Mouse (Mus musculus): ENCODE results near the gene Lgals2. TPM values are rescaled to one million over a fixed set of nuclear protein-coding genes. Genes with fewer than 3 reads are reported as not detected.

The Lgals2 gene
- 1.3 TPM for polyA plus RNA-seq (2012; fragmentation: generic; extraction: Trizol)
- long read RNA-seq, experiment 1, partial matches to known transcripts: 0 of 3 reads
- long read RNA-seq, experiment 1, other reads (novel, unspliced or antisense): 3 of 3 reads
- long read RNA-seq, experiment 2: 0 reads

DNA sequence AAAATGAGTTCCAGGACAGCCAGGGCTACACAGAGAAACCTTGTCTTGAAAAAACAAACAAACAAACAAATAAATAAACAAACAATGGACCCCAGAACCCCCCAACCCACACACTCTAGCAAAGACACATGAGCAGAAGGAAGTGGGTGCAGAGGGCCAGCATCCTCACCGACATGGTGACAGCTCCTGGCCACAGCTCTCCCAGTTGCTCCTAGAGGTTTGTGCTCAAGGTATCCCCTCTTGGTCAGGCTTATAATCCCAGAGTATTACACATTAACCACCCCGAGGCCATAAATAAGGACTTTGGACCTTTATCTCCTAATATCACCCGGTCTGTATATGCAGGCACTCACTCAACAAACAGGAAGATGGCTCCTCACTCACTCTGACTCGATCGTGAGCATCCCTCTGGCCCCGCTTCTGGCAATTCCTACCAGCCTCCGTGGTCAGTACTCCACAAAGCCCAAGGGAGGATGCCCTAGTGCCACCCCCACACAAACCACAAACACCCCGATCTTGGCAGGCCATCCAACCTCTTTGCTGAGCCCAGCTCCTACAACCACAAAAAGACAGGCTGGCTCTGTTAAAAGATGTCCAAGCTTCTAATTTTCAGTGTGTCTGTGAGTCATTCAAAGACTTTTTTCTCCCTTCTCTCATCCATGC, at the start of gene Lgals2:
Gene Lgals2, minus strand, starts transcription at position 227 of the 663 bp plus-strand sequence.
- H3K36me3 ChIP-seq (ENCODE audit: control insufficient read depth, insufficient read depth): no peaks in the 10 kb centered on the region
- H3ac ChIP-seq (ENCODE audit: control insufficient read depth, insufficient read length, low read depth): peak within 1 kb of the TSS; percentile 31
- H3K27me3 ChIP-seq (ENCODE audit: control insufficient read depth, insufficient read depth, insufficient read length): no peaks in the 10 kb centered on the region
- H3K4me3 ChIP-seq (ENCODE audit: insufficient read depth, poor library complexity, severe bottlenecking): no peak within 1 kb of the TSS
- TF ChIP-seq MAX (IDR thresholded peaks at IDR 0.05) (peak; percentile 19), CEBPB (IDR thresholded peaks at IDR 0.05; ENCODE audit: low read depth) (no peak), FOSL1 (IDR thresholded peaks at IDR 0.05; ENCODE audit: insufficient read depth, low read length, poor library complexity, severe bottlenecking) (peak; percentile 22), CTCF (IDR thresholded peaks at IDR 0.05; ENCODE audit: control insufficient read depth, insufficient read depth, insufficient read length) (no peak), MYOG (IDR thresholded peaks at IDR 0.05; ENCODE audit: control insufficient read depth, extremely low read depth, insufficient read length) (no peak), MYOD1 (IDR thresholded peaks at IDR 0.05; ENCODE audit: control insufficient read depth, insufficient read length, low read depth) (peak; percentile 21), USF1 (IDR thresholded peaks at IDR 0.05; ENCODE audit: low read depth) (no peak)
- no peaks in the 10 kb centered on the region for H3K79me3 ChIP-seq (ENCODE audit: low read depth)
- H3K79me2 ChIP-seq (ENCODE audit: control insufficient read depth, insufficient read depth): no peaks in the 10 kb centered on the region

DNA sequence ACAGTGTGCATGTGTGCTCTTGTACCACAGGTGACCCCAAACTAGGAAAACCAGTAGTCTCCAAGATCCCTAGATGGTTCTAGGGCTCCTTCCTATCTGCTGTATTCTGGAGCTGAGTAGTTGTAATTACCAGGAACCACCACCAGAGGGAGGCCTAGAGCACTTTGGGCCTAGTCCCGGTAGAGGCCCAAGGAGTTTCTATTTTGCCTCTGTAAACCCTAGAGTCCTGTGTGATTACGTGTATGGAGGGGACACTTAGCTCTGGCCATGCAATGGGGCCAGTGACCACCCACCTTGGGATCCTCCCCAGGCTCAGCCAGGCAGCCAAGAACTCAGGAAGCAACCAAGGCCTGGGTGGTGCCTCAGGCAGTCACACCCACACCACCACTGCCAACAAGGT, 47.9 kb upstream of the Lgals2 start:
- no peaks in the 10 kb centered on the region for H3K27me3 ChIP-seq (ENCODE audit: control insufficient read depth, insufficient read depth, insufficient read length)
- peak overlapping the region; percentile 60 for H3ac ChIP-seq (ENCODE audit: control insufficient read depth, insufficient read length, low read depth)
- H3K36me3 ChIP-seq (ENCODE audit: control insufficient read depth, insufficient read depth): peaks cover 22% of the 10 kb centered on the region

DNA sequence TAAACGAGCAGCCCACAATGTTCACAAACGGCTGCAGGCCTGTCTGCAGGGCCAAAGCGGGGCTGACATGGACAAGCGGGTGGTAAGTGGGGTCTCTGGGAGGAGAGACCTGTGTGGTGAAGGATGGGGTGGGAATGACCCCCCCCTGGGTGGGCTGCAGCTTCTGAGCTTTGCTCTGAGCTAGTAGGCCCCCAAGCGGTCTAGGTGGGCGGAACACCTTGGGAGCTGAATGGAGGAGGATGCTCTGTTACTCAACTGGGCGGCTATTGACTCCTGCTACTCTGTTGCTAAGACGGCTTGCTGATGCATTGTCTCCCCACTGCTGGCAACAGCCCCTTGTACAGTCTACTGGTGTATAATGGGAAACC, 46.1 kb upstream of the Lgals2 start:
- Histone ChIP-seq H3K79me3 (ENCODE audit: low read depth) (no peaks in the 10 kb centered on the region), H3K27me3 (ENCODE audit: control insufficient read depth, insufficient read depth, insufficient read length) (no peaks in the 10 kb centered on the region), H3K36me3 (ENCODE audit: control insufficient read depth, insufficient read depth) (peaks cover 17% of the 10 kb centered on the region), H3K4me3 (ENCODE audit: insufficient read depth, poor library complexity, severe bottlenecking) (no peak overlapping the region), H3ac (ENCODE audit: control insufficient read depth, insufficient read length, low read depth) (no peak overlapping the region), H3K79me2 (ENCODE audit: control insufficient read depth, insufficient read depth) (no peaks in the 10 kb centered on the region)
- TF ChIP-seq MAX (IDR thresholded peaks at IDR 0.05) (no peak), CTCF (IDR thresholded peaks at IDR 0.05; ENCODE audit: control insufficient read depth, insufficient read depth, insufficient read length) (no peak), MYOD1 (IDR thresholded peaks at IDR 0.05; ENCODE audit: control insufficient read depth, insufficient read length, low read depth) (no peak), USF1 (IDR thresholded peaks at IDR 0.05; ENCODE audit: low read depth) (no peak), FOSL1 (IDR thresholded peaks at IDR 0.05; ENCODE audit: insufficient read depth, low read length, poor library complexity, severe bottlenecking) (no peak), CEBPB (IDR thresholded peaks at IDR 0.05; ENCODE audit: low read depth) (no peak), MYOG (IDR thresholded peaks at IDR 0.05; ENCODE audit: control insufficient read depth, extremely low read depth, insufficient read length) (no peak)

More for the DNA sequence above, 47.9 kb upstream of the Lgals2 start:
- TF ChIP-seq CEBPB (IDR thresholded peaks at IDR 0.05; ENCODE audit: low read depth) (no peak), CTCF (IDR thresholded peaks at IDR 0.05; ENCODE audit: control insufficient read depth, insufficient read depth, insufficient read length) (peak; percentile 50), USF1 (IDR thresholded peaks at IDR 0.05; ENCODE audit: low read depth) (no peak), MAX (IDR thresholded peaks at IDR 0.05) (no peak)
- no peaks in the 10 kb centered on the region for H3K79me2 ChIP-seq (ENCODE audit: control insufficient read depth, insufficient read depth)
- H3K4me3 ChIP-seq (ENCODE audit: insufficient read depth, poor library complexity, severe bottlenecking): no peak overlapping the region
- H3K79me3 ChIP-seq (ENCODE audit: low read depth): no peaks in the 10 kb centered on the region

DNA sequence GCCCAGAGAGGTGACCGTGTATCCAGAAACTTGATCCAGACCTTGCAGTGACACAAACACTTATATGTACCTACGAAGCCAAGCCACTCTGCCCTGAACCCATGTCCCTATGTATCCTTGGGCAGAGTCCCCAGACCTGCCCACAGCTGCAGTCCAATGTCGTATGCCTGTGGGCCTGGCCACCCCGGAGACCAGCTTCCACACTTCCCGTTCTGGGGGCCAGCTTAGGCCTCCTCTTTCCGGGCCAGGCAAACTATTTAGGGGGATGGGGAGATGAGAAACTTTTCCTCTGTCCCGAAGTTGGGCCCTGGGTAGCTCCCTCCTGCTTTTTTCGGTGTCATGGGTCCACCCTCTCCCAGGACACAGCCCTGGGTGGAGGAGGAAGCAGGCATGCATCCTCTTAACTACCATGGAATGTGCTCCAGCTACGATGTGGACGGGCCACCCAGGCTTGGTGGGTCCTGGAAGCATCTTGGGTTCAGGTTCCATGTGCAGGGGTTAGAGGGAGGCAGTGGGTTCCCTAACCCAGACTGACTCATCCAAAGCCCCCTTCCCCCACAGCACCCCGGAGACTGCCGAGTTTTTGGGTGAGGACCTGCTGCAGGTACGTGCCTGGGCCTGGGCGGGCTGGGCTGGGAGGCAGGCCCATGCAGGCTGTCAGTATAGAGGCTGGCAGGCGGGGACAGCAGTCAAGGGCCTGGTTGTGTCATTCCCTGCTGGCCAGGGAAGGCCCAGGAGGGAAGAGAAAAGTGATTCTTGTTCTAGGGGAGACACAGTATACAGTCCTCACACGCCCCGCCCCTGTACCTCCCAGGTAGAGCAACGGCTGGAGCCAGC, 45.5 kb upstream of the Lgals2 start:
- no peaks in the 10 kb centered on the region for H3K79me3 ChIP-seq (ENCODE audit: low read depth)
- H3K4me3 ChIP-seq (ENCODE audit: insufficient read depth, poor library complexity, severe bottlenecking): peak overlapping the region; percentile 65
- H3K79me2 ChIP-seq (ENCODE audit: control insufficient read depth, insufficient read depth): no peaks in the 10 kb centered on the region
- TF ChIP-seq CTCF (IDR thresholded peaks at IDR 0.05; ENCODE audit: control insufficient read depth, insufficient read depth, insufficient read length): no peak
- no peak for TF ChIP-seq MYOG (IDR thresholded peaks at IDR 0.05; ENCODE audit: control insufficient read depth, extremely low read depth, insufficient read length)
- no peak for TF ChIP-seq MYOD1 (IDR thresholded peaks at IDR 0.05; ENCODE audit: control insufficient read depth, insufficient read length, low read depth)
- no peak for TF ChIP-seq MAX (IDR thresholded peaks at IDR 0.05)
- TF ChIP-seq FOSL1 (IDR thresholded peaks at IDR 0.05; ENCODE audit: insufficient read depth, low read length, poor library complexity, severe bottlenecking): no peak
- TF ChIP-seq USF1 (IDR thresholded peaks at IDR 0.05; ENCODE audit: low read depth): no peak
- no peak for TF ChIP-seq CEBPB (IDR thresholded peaks at IDR 0.05; ENCODE audit: low read depth)
- peak overlapping the region; percentile 92 for H3ac ChIP-seq (ENCODE audit: control insufficient read depth, insufficient read length, low read depth)
- H3K36me3 ChIP-seq (ENCODE audit: control insufficient read depth, insufficient read depth): peaks cover 11% of the 10 kb centered on the region
- H3K27me3 ChIP-seq (ENCODE audit: control insufficient read depth, insufficient read depth, insufficient read length): no peaks in the 10 kb centered on the region

DNA sequence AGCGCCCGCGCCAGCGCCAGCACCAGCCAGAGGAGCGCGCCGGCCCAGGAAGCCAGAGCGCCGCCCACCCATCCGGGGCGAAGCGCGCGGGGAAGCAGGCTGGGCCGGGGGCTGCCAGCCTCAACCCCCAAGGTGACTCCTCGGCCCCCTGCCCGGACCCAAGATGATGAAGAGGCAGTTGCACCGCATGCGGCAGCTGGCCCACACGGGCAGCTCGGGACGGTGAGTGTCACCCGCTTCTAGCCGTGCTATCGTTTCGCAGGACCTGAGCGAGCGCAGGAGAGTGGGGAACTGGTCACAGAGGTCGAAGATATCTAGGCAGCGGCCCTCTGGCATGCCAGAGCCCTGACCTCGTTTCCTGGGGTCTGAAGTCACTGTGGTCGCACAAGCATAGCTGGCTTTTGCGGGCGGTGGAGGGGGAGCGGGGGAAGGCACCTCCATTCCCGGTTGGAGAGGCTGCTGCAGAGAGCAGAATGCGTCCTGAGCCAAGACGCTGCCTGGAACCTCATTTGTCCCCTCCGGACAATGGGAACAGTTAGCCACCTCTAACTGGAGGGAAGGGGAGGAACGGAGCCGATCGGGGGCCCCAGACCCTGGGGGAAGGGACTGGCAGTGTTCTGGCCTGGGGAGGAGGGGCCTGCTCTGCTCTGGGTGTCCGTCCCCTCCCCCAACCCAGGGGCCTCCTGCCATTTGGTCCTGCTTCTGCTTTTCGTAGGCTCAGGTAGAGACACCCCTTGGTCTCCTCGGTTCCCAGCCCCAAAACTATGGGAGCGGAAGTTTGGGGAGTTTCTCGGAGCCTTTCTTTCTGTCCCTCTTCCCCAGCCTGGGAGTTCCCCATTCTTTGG, 44.6 kb upstream of the Lgals2 start, which contains the start of gene Sh3bp1:
Gene Sh3bp1, plus strand, starts transcription at position 29 of the 845 bp plus-strand sequence.
- TF ChIP-seq MYOG (IDR thresholded peaks at IDR 0.05; ENCODE audit: control insufficient read depth, extremely low read depth, insufficient read length): no peak
- TF ChIP-seq MAX (IDR thresholded peaks at IDR 0.05): no peak
- TF ChIP-seq CEBPB (IDR thresholded peaks at IDR 0.05; ENCODE audit: low read depth): no peak
- Histone ChIP-seq H3K79me2 (ENCODE audit: control insufficient read depth, insufficient read depth) (no peaks in the 10 kb centered on the region), H3K79me3 (ENCODE audit: low read depth) (no peaks in the 10 kb centered on the region), H3K27me3 (ENCODE audit: control insufficient read depth, insufficient read depth, insufficient read length) (no peaks in the 10 kb centered on the region), H3ac (ENCODE audit: control insufficient read depth, insufficient read length, low read depth) (peak within 1 kb of the TSS; percentile 92), H3K36me3 (ENCODE audit: control insufficient read depth, insufficient read depth) (peaks cover 7% of the 10 kb centered on the region), H3K4me3 (ENCODE audit: insufficient read depth, poor library complexity, severe bottlenecking) (peak within 1 kb of the TSS; percentile 65)
